Mouse (Mus musculus) layer of hippocampus, adult 11-12 months (tissue): ENCODE data around the gene Sgms1.

Experiments used
- DNase-seq: peaks from one replicate; pipeline ENCODE4 v3.0.0; 2022; ENCODE audit warnings: low spot score

The Sgms1 gene

GRCm38 (mm10) chr19:32210450-32211292, 178.8 kb downstream of the Sgms1 start:
- peak; percentile 51 for DNase-seq

- no peak for DNase-seq
Observed at GRCm38 (mm10) chr19:32210099-32210449, 179.4 kb downstream of the Sgms1 start.

DNA sequence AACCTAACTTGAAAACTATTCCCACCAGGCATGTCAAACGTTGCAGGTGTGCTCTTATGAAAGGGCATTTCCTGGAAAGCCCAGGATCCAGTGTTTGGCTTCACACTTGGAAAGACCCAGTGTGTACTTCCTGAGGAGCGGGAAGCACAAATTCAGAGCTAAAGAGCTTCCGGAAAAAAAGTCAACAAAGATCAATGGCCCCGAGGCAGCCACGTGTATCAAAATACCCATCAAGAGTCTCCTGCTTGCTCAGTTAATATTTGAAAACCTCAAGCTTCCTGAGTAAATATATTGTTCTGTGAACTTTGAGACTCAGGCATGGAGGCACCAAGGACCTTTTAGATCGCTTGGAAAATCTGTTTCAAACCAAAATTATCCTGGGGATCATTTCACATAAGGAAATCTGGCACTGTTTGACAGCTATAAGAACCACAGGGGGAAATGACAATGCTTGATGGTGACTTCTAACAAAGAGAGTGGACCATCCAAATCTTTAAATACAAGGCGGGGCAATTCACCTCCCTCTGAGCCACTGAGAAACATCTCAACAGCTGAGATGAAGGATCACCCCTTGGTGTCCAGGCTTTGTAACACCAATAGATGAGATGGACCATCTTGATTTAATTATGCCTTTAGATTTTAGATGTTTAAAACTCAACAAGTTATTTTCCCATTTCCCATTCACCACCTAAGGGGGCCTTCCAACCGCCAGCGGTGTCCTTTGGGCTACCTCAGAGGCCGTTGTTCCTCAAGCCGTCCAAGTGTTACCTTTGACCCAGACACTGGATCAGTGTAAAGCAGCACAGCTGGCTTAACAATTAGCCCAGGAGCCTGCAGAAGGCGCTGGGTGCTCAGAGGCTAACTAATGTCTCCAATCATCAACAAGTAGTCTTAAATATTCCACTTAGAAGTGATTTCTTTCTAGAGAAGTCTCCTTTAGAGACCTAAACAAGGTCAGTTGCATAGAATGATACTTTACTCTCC, 187.1 kb downstream of the Sgms1 start:
- no peak for DNase-seq

DNA sequence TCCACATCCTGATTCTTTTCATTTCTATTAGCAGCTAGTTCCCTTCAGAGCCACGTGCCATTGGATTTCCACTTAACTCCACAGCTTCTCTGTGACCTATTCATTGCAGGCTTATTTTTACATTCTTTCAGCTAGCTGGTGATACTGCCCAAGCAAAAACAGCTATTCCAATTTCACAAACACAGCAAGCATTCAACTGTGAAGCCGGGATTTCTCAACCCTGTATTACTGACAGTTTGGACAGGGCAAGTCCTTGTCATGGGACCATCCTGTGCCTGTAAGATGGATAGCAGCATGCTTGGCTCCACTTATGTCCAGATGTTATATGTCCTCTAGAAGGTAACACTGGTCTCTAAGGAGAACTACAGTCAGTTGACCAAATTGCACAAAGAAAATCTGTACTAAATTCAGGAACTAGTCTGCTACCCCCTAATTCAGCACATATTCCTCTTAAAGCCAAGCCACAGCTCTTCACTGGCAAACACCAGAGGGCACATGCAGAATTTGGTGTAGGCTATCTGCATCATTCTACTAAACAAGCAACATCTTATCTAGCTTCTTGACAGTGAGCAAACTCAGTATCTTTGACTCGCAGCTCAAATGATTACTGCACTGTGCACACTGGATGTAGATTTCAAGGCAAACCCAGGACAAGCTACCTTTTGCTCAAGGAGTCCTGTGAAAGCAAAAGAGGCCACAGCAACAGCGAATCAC, 189.5 kb downstream of the Sgms1 start:
- DNase-seq = no peak

GRCm38 (mm10) chr19:32199133-32199532, 190.4 kb downstream of the Sgms1 start:
- no peak for DNase-seq

DNA sequence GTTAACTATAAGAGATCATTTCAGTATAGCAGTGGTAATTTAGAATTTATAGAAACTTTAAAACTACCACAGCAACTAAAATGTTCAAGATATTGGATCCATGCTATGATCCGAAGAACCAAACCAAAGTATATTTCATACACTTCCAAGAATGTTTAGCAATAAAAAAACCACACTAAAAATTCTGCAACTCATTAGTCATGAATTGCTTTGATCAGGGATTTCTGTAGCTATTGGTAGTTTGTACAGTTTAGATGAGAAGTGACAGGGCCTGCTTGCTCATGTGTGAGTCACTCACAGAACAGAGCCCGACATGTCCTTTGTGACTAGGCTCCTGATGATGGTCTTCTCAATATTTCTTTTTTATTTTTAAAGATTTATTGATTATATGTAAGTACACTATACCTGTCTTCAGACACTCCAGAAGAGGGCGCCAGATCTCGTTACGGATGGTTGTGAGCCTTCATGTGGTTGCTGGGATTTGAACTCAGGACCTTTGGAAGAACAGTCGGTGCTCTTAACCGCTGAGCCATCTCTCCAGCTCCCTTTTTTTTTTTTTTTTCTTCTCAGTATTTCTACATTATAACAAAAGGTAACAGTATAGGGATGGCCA, 190.9 kb downstream of the Sgms1 start:
- DNase-seq = no peak

- no peak for DNase-seq
Observed at GRCm38 (mm10) chr19:32196976-32197819, 192.3 kb downstream of the Sgms1 start.

DNA sequence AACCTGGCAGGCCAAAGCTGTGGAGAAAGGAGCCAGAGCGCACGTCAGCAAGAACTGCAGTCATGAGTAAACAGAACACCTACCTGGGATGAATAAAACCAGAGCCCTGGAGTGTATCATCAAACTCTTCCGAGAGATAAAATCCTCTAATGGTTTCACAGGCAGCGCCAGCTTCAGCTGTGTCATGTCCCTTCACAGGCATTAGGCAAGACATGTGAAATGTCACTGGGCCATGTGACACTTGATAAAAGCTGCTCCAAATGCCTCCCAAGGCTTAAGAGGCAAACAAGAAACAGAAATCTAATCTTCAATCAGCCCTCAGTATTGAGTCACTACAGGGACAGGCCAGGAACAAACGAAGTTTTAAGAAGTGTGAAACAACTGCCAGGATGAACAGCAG, 193.3 kb downstream of the Sgms1 start:
- DNase-seq = no peak

GRCm38 (mm10) chr19:32194863-32195262, 194.7 kb downstream of the Sgms1 start:
- DNase-seq = no peak

DNA sequence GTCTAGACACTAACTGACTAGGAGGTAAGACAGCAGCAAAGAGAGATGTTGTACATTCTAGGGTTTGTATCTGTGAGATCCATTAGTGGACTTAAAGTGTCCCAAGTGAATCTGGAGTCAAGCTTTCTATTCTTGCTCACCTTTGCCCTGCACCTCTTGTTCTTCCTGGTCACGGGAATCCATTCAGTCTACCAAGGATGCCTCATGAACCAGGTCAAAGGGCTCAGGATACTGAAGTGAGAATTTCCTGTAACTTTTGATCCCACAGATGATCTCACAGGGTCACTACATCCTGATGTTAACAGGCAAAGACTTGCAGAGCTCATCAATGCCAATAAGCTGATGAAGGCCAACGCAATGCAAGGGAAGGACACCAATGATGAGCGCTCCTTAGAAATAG, 195.4 kb downstream of the Sgms1 start:
- DNase-seq = no peak

DNA sequence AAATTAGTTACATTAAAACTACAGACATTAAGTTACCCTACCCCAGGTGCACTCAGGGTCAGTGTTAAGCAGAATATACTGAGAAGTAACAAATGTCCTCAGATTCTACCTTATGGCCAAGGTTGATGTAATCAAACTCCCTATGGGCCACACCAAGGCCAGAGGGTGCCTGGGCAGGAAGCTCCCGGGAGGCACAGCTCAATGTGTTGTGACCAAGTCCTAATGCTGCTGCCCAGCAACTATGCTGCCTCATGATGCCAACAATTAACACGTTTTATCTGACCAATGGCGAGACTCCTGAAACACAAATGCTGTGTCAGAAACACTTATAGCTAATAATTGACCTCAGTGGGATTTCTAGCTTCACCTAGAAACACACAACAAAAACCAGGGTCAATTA, 197.9 kb downstream of the Sgms1 start:
- DNase-seq = no peak

- DNase-seq = no peak
Observed at GRCm38 (mm10) chr19:32189961-32190360, 199.6 kb downstream of the Sgms1 start.

DNA sequence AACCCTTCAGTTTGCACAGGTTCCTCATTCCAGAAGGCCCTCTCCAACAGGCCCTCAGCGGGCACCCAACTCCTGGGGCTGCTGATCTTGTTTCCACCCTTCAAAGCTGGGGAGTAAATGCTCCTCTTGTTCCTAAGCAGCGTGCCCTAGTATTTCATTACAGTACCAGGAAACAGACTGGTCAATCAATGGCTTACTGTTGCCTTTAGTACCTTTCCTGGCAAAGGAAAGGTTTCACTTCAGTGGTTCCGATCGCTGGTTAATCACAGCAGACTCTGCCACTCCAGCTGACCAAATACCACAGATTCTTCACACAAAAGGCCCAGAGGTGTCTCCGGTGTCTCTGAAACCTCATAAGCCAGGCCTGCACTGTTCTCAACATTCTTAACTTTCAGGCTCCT, 200.5 kb downstream of the Sgms1 start:
- DNase-seq = no peak

DNA sequence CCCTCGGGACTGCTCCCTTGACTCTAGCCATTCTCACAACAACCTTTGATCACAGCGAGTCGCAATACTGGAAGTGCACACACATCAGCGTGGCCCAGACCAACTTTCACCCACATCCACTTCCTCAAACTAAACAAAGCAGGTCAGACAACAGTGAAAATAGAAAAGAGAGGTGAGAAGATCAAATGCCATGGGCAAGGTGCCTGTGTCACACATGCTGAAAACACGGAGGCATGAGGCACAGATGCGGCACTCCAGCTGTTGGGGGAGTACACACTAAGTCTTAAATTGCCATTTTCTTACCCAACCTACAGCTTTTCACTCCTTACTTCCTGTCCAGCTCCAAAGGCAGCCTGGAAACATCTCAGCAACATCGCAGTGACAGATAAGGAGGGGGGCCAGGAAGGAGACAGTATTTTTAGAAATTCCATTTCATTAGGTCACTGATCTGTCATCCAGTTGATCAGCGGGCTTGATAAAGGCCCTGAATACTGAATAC, 202.9 kb downstream of the Sgms1 start:
- no peak for DNase-seq

GRCm38 (mm10) chr19:32183005-32183404, 206.5 kb downstream of the Sgms1 start:
- no peak for DNase-seq

- DNase-seq = no peak
Observed at GRCm38 (mm10) chr19:32182471-32182870, 207.0 kb downstream of the Sgms1 start.

GRCm38 (mm10) chr19:32181721-32182394, 207.7 kb downstream of the Sgms1 start:
- no peak for DNase-seq

- peak; percentile 47 for DNase-seq
Observed at GRCm38 (mm10) chr19:32180756-32181674, 208.5 kb downstream of the Sgms1 start.

GRCm38 (mm10) chr19:32179978-32180413, 209.5 kb downstream of the Sgms1 start:
- DNase-seq = no peak
